Comparison of ENCODE assay signal across 22 mouse cellular contexts in the genomic region with DNA sequence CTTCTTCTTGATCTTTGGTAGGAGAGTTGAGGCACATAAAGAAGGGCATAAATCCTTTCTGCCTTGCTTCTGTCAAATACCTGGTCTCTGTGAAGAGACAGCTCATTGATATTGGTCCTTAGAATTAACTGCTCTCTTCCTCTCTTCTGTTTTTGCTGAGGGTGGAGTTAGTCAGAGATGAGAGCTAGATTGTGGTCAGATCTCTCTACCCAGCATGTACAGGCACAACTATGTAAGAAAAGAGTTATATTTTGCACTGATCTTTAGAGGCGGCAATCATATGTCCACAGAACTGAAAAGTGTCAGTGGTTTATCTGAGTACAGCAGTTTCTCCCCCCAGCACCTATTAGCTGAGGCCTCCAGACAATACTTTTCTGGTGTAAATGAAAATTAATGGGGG.
"Had no signal": no experiment of that assay in that cellular context is flagged by ENCODE, and none has a peak within 500 bp of the region (broad histone marks: within the 10 kb centered on the region; RNA-seq: fewer than 3 reads in every experiment).

No protein-coding gene starts in this region.

- H3K4me3 ChIP-seq: liver, embryonic 15.5 days; lung, embryonic 15.5 days; megakaryocyte, embryonic 14.5 days; midbrain, embryonic 13.5 days; myocyte; neural tube, embryonic 13.5 days; neural tube, embryonic 15.5 days; stomach, embryonic 15.5 days had no signal

- H3K4me1 ChIP-seq: liver, embryonic 15.5 days; lung, embryonic 15.5 days; megakaryocyte, embryonic 14.5 days; midbrain, embryonic 13.5 days; stomach, embryonic 15.5 days had no signal

- H3K36me3 ChIP-seq: liver, embryonic 15.5 days; lung, embryonic 15.5 days; midbrain, embryonic 13.5 days; neural tube, embryonic 13.5 days; neural tube, embryonic 15.5 days; stomach, embryonic 15.5 days had no signal

- H3K9me3 ChIP-seq: liver, embryonic 15.5 days; lung, embryonic 15.5 days; megakaryocyte, embryonic 14.5 days; midbrain, embryonic 13.5 days; neural tube, embryonic 13.5 days; neural tube, embryonic 15.5 days; stomach, embryonic 15.5 days had no signal

- H3K9ac ChIP-seq: liver, embryonic 15.5 days; liver, postnatal 0 days; lung, embryonic 15.5 days; midbrain, embryonic 13.5 days; neural tube, embryonic 13.5 days; neural tube, embryonic 15.5 days; stomach, embryonic 15.5 days had no signal

- H3K27ac ChIP-seq: liver, embryonic 15.5 days; lung, embryonic 15.5 days; macrophage; midbrain, embryonic 13.5 days; neural tube, embryonic 15.5 days; stomach, embryonic 15.5 days; stomach, postnatal 0 days had no signal

- DNase-seq: liver, postnatal 0 days; lung, adult 2 months; lung, postnatal 14 days; lung, postnatal 36 days; retina, postnatal 1 day; right cerebral cortex, adult 18-20 months; thymus, adult 2 months; thymus, postnatal 25 days; thymus, postnatal 4 days had no signal

- H3K27me3 ChIP-seq: liver, embryonic 15.5 days; lung, embryonic 15.5 days; megakaryocyte, embryonic 14.5 days; midbrain, embryonic 13.5 days; neural tube, embryonic 13.5 days; neural tube, embryonic 15.5 days; stomach, embryonic 15.5 days had no signal

- H3K4me2 ChIP-seq: liver, embryonic 15.5 days; lung, embryonic 15.5 days; midbrain, embryonic 11.5 days; midbrain, embryonic 13.5 days; neural tube, embryonic 13.5 days; neural tube, embryonic 15.5 days; stomach, embryonic 15.5 days had no signal

- ATAC-seq: liver, postnatal 0 days; lung, postnatal 0 days; midbrain, embryonic 13.5 days; midbrain, embryonic 16.5 days had no signal
